Mouse (Mus musculus): ENCODE measurements around the gene 3110021N24Rik.

GRCm38 (mm10) chr4:108796701-108797100, 77.3 kb downstream of the 3110021N24Rik start:
- TF ChIP-seq CTCF (IDR thresholded peaks at IDR 0.05; ENCODE audit: low read depth), result no peak
- no peak for TF ChIP-seq EP300 (IDR thresholded peaks at IDR 0.05; ENCODE audit: low read depth)

All from liver, embryonic 14.5 days (tissue).